Mouse (Mus musculus): ENCODE measurements around the gene Prkcz. TPM values are rescaled to one million over a fixed set of nuclear protein-coding genes. Genes with fewer than 3 reads are reported as not detected.

The Prkcz gene
- total RNA-seq, 2 experiments from 2014 or later, result not detected

- peak; percentile 80 for ATAC-seq (replicated peaks; ENCODE audit: poor library complexity)
These were observed 138.1 kb downstream of the Prkcz start for GRCm38 (mm10) chr4:155222841-155223593.

- ATAC-seq (replicated peaks; ENCODE audit: poor library complexity), result no peak
These were observed 138.7 kb downstream of the Prkcz start, which contains the start of gene Ski for GRCm38 (mm10) chr4:155222552-155222840. TSS of gene Ski (minus strand) at chr4:155222592.

DNA sequence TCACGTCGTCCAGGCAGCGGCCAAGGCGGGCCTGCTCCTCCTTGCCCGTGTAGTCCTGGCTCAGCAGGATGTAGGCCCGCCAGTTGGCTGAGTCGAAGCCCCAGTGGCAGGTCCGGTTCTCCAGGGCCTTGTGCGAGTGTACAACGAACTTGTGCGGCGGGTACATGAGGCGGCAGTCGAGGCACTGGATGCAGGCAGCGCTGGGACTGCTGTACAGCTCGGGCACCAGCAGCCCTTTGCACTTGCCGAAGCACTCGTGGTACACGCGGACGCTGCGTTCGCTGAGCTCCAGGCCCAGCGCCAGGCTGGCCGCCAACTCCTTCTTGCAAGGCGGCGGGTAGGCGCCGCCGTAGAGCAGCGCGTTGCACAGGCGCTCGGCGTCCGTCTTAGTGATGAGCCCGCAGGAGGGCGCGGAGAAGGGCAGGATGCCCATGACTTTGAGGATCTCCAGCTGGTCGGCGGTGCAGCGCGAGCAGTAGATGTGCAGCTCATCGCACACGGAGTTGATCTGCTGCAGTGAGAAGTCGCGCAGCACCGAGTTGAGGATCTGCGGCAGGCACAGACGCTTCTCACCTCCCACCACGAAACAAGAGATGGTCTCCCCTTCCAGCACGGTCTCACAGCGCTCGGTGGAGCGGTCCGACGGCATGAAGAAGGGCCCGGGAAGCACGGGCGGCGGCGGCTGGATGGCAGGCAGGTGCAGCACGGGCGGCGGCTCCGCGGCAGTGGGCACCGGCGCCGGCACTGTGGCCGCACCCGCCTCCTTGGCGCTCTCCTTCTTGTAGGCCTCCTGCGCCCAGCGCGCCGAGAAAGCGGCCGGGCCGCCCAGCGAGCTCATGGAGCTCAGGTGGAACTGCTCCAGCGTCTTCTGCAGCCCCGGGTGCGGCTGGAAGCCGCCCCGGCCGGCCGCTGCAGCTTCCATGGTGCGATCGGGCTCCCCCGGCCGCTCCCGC, 139.3 kb downstream of the Prkcz start:
- peak; percentile 2; the same call in 1 of the 2 replicates for ATAC-seq (replicated peaks; ENCODE audit: poor library complexity)

GRCm38 (mm10) chr4:155221106-155221505, 140.1 kb downstream of the Prkcz start:
- ATAC-seq (replicated peaks; ENCODE audit: poor library complexity), result no peak

DNA sequence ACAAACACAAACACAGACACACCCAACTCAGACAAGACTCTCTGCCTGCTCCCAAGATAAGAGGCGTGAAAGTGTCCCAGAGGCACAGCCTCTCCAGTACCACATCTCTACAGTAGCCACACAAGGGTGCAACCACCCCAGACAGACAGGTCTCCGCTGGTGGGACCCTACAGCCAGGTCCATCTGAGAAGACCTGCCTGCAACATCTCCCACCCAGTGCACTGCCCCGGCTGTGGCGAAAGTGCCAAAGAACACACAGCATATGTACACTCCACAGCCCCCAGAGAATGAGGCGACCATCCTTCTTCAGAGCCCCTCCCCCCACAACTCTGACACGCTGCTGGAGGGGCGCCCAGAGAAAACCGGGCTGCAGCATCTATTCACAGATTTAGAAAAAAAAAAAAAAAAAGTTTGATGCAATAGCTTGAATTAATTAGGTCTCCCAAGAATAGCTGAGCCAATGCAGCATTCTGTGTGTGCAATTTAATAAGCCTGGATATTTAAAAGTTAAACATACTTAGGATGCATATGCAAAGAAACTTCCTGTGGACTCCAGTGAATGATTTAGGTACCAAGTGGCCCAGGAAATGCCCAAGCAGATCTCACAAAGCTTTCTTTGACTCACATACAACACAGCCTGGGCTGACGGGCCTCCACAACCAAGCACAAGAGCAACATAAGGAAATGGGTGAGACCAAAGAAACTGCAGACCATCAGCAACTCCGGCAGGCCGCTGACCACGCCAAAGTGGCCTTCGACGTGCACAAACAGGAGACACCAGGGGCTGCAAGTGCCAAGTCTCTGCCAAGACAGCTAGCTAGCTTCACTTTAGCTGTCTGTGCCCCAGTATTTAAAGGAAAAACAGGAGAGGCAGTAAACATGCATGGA, 140.7 kb downstream of the Prkcz start:
- no peak for ATAC-seq (replicated peaks; ENCODE audit: poor library complexity)

DNA sequence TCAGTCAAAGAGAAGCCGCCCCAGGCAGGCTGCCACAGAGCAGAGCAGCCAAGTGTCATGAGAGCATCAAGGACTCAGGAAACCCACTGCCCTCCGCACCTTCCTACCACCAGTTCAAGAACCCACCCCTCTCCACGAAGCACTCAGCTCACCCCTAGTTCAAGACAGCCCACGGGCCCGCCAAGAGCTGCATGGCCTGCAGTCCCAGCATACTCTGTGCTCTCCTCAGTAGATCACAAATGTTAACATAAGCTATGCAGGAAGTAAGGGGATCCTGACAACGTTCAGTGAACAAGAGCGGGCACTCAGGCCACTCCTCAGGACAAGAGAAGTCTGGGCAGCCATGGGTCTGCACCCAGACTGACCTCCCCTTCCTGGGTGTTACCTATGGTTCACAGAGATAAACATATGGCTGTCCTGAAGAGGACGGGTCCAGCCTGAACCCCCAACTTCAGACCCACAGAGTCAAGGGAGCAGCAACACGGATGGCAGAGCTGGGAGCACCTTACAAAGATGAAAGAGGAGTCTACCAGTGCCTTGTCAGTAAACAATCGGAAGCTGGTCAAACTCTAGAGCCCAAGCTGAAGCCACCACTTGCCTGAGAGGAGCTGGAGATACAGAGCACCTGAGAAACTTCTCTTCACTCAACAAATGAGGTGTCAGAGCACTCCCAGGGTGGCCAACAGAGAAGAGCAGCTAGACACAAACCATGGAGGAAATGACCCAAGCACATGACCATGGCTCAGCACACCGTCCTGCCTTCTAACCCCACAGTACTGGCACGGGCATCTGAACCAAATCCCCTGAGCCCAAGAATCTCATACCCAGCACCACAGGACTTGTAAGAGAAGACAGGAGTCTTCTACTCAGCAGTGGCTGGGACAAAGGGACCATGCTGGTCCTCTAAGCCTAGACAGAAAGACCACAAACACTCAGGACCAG, 141.6 kb downstream of the Prkcz start:
- no peak for ATAC-seq (replicated peaks; ENCODE audit: poor library complexity)

DNA sequence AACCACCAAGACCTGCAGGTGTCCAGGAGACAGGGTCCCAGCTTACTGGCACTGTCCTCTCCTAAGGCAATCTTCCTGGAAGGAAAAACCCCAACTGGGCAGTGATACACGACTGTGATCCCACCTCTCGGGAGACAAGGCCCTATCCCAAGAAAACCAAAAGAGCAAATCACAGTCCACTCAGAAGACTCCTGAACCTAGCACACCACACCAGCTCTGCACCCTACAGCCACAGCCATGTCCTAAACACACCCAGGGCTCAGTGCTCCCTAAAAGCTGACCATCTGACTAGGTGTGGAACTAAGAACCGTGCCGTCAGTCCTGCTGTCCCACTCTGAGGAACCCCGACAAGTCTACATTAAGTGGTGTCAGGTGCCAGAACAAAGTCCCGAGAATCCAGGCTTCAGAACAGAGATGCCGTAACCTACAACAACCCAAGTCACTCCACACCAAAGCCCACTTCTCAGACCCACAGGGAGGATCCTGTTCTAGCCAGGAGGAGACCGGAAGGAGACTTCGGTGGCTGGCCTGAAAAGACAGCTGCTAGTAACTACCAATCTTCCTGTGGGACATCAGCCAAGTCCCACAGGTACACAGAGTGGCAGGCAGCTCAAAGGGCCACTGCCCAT, 142.9 kb downstream of the Prkcz start:
- no peak for ATAC-seq (replicated peaks; ENCODE audit: poor library complexity)

DNA sequence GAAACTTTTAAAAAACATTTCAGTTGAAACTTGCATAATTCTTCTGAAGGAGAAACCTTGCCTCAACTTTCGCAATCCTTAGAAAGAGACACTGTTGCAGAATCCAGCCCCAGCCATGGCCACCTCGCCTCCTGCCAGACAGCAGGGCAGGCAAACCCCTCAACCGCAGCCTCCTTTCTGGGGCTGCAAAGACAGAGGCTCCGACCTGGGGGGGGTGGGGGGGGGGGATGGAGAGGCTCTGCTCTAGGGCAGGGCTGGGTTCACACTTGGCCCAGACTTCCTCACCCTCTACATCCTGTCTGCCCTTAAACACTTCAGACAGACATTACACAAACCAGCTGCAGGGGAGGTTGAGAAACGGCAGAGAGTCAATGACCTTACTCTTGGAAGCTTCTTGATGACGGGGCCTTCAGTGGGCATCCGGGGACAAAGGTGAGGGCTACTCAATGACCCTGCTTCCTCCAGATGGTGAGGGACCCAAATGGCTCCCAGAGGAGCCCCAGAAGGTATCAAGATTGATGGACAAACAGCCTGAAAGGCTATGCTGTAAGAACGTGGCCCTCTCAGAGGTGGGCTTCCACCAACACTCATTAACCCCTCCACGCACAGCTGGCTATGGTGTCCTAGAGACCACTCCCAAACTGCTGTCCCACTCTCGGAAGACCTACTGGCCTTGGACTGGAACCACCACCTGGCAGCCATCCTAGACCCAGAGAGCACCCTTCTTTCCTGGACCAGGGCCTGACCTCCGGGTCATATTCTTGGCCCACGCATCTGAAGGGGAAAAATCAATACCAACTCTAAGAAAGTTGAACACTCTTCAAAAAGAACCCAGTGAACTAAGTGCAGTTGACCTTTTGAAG, 143.7 kb downstream of the Prkcz start:
- ATAC-seq (replicated peaks; ENCODE audit: poor library complexity), result peak; percentile 65

DNA sequence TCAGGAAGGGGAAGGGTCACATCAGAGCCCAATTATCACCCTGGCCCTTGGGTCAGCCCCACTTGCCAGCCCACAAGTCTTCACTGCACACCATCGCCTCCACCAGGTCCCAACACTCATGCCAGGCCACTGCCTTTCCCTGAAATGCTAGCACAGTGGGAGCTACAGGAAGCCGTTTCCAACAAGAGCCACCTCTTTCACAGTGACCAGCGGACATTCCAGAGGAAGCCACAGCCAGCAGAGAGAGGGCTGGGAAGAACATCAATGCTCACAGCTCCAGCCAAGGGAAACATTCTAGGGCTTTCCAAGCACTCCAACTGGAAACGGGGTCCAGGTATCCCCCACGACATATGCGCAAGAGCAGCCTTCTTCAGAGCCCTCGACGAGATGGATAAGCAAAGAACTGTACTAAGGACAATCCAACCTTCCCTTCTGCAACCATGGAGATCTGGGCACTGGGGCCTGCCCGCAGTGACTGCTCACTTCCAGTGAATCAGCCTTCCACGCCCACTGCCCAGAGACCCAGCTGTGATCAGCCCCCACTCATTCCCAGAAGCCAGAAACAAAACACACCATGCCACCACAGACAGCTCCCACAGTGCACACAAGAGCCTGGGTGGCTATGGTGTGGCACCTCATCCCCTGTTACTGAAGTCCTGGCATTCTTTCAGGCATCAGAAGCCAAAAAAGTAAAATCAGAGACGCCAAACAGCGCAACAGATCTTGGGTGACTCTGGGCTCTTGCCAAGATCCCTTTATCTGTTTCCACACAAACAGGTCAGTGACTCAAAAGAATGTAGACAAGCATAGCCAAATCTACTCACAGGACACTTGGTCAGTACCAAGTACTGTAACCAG, 145.2 kb downstream of the Prkcz start:
- 0 out of 2 replicates have a peak, but pooled peaks have one; percentile 0 for ATAC-seq (replicated peaks; ENCODE audit: poor library complexity)

GRCm38 (mm10) chr4:155215203-155215602, 146.0 kb downstream of the Prkcz start:
- no peak for ATAC-seq (replicated peaks; ENCODE audit: poor library complexity)

DNA sequence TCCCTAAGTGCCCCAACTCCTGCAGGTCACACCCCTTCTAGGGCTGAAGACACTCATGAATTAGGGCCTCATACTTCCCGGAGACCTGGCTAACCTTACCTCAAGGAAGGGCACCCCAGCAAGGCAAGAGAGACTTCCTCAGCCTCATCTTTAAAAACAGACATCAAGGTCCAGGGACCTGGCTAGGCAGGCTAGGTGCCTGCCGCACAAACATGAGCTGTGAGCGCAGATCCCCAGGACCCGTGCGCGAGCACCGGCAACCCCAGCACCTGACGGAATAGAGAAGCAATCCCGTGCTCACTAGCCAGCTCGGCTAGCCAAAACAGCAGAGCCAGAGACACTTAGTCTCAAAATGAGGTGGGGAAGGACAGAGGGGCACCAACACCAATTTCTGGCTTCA, 146.4 kb downstream of the Prkcz start:
- no peak for ATAC-seq (replicated peaks; ENCODE audit: poor library complexity)

- no peak for ATAC-seq (replicated peaks; ENCODE audit: poor library complexity)
These were observed 147.0 kb downstream of the Prkcz start for GRCm38 (mm10) chr4:155214188-155214587.

DNA sequence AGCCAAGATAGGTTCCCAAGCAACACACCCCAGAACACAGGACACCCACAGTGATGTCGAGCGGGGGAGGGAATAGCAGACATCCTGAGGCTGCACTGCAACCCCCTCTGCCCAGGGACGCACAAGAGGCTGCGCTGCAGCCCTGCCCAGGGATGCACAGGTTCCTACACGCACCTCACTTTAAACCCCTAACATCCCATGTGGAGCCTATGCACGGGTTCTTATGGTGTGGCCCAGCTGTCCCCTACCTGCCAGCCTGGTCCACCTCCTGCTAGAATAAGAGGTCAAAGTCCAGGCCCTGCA, 147.5 kb downstream of the Prkcz start:
- no peak for ATAC-seq (replicated peaks; ENCODE audit: poor library complexity)

DNA sequence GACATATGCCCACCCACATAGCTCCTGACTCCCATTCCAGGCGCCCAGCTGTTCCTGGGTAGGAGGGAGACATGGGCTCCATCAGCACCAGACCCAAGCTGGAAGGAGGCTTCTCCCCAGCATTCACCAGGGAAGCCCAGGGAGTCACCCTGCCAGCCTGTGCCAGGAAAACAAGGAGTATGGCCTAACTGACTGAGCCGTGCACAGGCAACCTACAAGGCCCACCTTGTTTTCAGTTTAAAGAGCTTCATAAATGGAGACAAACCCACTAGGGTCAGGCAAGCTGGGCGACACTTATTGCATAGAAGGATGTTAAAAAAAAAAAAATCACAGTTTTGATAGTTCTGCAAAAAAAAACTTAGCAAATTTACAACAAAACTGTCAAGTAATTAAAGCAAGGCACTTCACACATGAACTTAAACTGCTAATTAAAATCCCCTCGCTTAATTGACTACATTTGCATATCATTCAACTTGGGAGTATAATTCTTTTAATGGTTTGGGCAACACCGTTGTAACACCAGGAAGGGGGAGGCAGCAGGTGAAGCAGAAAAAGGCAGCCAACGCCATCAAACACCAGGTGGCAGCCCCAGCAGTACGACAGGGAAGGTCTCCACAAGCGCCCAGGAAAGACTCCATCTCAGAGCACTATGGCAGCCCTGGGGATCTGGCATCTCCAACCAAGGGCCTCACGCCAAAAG, 148.0 kb downstream of the Prkcz start:
- ATAC-seq (replicated peaks; ENCODE audit: poor library complexity), result no peak
